Mouse (Mus musculus): ENCODE measurements around the gene Abca8a. TPM values are rescaled to one million over a fixed set of nuclear protein-coding genes. Genes with fewer than 3 reads are reported as not detected.

Gene Abca8a
- polyA plus RNA-seq, 1 experiment from 2014 or later, result 0.10 TPM

Other genes starting within 250 kb of the Abca8a start
- gene Abca8b, start 100.1 kb downstream of the Abca8a start, polyA plus RNA-seq (2014; fragmentation: Nextera tagmentation; extraction: Ambion mirVana), result 6.1 TPM in 2 replicates
- 0.83 and 0.84 TPM in 2 replicates for gene Abca9, start 72.2 kb upstream of the Abca8a start, polyA plus RNA-seq (2014; fragmentation: Nextera tagmentation; extraction: Ambion mirVana)
- gene Abca6, start 155.8 kb upstream of the Abca8a start, polyA plus RNA-seq (2014; fragmentation: Nextera tagmentation; extraction: Ambion mirVana), result 3.5 and 4.5 TPM in 2 replicates
- 0.79 and 1.5 TPM in 2 replicates for gene Abca5, start 241.7 kb upstream of the Abca8a start, polyA plus RNA-seq (2014; fragmentation: Nextera tagmentation; extraction: Ambion mirVana)

Measured in liver, embryonic 11.5 days (tissue).